Mouse (Mus musculus) 416B (cell line): Measurements from ENCODE around the gene Slc31a2.
A peak's percentile ranks its signal among the peaks of the same experiment; 100 is the strongest.

ENCODE experiments used
- DNase-seq: peaks from one replicate; pipeline ENCODE4 v3.0.0; 2011; ENCODE audit warnings: low read depth

Slc31a2 gene

DNA sequence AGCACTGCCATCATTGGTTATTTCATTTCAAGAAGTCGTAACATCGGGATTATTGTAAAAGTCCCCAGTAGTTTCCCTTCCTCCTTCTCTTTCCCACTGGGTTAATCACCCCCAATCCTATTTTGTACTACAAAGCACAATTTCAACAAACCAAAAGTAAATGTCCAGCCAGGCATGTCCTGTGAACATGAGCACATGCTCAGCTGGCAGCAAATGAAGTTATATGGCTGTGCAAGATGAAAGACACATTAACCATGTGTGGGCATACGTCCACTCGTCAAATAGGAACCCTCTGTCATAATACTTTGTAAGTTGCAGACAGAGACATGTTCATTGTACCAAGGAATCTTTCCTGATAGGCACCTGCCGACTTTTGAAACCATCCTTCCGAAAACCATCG, 20.6 kb downstream of the Slc31a2 start:
- DNase-seq = no peak

DNA sequence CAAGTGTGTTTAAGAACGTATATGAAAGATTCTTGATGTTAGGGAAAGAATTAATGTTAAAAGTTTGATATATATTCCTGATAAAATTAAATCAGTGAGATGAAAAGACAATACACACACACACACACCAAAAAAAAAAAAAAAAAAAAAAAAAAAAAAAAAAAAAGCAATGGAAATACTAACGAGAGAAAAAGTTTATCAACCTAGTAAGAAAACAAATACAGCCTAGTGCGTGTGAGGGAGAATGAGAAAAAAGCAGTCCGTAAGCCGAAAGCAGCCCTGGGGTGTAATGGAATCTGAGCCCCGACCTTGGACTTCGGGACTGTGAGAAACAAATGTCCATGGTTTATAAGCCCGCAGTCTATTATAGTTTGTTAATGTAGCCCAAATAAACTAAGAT, 23.2 kb downstream of the Slc31a2 start:
- DNase-seq = no peak

DNA sequence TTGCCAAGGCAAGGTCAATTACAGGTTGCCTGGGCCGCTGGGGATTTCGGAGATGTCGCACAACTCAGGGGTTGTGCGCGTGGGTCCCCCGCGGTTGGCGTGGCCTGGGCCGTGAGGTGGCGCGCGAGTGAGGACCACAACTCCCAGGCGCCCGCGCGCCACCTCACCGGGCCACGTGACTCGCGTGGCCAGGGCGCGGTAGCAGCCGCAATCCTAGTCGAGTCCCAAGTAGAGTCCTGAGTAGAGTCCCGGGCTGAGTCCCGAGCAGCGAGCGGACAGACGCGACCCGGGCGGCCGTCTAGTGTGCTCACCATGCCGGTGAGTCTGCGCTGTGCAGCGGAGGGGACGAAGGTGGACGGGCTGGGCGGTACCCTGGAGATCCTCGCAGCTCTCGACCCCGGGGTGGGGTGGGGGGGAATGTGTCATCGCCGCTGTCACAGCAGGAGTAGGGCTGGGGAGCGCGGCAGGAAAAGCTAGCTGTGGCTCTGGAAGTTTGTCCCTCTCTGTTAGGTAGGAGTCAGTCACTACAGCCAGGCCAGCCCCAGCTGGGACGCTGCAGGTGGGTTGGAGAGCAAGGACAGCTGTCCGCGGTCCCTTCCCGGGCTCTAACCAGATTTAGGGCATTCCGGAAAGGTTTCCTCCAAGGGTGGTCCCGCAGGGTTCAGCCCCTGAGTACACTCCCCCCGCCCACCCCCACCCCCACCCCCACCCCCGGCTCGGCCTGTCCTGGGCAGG, 24.1 kb downstream of the Slc31a2 start:
- DNase-seq = peak; percentile 72

DNA sequence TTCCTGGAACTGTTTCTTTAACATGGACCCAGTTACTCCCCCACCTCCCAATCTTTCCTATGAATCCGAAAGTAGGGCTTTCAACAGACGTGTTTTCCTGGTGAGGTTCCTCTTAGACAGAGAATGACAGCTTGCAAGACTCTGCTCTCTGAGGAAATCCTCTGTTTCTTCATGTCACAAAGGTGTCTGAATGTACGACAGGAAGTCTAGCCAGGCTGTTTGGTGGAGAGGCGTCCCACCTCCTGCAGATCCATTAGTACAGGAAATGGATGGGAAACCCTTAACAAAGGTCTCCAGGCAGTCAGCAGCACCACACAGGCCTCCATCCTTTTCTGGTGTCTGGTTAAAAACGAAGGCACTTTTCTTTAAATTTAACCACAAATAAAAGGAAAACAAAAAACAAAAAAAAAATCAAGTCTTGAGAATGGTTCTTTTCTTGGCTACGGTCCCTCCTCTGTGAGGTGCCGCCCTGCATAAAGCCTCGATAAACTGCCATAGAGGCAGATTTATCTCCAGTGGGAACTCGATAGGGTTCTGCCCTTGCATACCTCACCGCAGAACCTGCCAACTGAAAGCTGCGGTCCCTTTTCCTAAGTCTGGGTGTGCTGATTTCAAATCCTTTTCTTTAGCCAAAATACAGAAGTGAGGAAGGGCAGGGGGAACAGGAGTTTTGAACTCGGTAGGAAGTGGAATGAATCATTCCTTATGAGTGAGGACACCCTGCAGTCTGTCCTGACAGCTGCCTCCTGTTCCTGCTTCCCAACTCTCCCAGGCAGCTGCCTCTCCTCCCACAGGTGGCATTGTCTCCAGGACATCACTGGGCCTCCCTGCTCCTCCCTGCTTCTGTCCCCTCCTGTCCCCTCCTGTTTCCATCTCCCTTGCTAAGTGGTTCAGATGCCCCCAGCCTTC, 24.9 kb downstream of the Slc31a2 start:
- DNase-seq = peak; percentile 39

DNA sequence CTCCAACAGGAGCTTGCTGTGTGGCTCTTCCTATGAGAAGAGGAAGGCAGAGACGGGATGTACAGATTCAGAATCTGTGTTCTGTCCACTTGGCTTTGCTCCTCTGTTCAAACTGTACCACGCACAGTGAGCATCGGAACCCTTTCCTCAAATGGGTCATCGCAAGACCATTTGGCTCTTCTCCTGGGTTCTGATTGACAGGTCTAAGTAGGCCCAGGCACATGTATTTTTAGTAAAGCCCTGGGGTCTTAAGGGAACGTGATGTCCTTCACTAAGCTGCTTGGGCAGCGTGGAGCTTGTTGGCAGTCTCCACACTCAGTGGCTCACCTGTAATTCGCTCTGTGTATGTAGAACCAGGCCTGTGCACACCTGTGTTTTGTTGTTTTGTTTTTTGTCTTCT, 26.9 kb downstream of the Slc31a2 start:
- no peak for DNase-seq

DNA sequence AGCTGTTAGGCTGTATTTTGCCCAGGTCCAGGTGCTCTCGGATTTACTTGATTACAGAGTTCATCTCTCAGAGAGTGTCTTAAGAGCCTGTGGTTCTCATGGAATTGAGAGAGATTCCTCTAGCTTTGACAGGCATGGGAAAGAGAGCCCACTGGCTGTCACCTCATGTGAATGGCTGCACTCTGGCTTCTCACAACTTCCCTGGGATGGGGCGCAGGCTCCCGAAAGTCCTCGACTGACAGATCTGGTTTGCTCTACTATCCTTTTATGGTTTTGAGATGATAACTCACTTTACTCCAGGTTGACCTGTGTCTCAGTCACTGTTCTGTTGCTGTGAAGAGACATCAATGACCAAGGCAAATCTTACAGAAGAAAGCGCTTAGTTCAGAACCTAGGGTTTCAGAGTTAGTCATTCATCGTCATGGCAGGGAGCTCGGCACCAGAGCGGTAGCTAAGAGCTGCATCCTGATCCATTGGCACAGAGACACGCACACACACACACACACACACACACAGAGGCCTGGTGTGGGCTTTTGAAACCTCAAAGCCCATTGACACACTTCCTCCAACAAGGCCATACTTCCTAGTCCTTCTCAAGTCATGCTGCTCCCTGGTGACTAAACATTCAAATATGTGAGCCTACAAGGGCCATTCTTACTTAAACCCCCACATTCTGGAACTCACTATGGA, 28.6 kb downstream of the Slc31a2 start:
- peak; percentile 93 for DNase-seq

DNA sequence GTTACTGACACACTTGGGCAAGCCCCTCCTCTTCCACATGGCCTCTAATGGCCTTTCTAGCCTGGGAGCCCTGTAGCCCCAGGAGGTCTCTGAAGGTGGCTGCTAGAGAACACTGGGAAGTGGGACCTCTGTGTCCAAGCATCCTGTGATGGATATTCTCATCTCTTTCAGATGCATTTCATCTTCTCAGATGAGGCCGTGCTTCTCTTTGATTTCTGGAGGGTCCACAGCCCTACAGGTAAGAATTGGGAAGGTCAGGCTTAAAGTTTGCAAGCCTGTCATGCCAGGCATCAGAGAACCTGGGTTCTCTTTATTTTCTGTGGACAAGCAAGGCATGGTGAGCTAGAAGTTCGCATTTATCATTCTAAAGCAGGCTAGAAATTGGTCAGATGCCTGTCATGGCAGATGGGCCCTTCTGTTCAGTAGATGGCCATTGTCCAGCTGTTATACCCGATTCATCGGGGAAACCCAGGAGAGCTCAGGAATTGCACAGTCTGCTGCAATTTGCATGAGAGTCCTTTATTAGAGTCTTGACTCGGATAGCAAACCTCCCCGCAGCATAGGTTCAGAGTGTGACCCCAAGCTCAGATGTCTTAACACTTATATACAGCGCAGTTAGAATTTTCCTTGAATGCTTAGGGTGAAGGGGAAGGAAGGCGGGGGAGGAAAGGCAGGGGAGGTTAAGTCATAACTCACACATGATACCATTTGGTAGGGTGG, 30.3 kb downstream of the Slc31a2 start:
- DNase-seq = no peak

DNA sequence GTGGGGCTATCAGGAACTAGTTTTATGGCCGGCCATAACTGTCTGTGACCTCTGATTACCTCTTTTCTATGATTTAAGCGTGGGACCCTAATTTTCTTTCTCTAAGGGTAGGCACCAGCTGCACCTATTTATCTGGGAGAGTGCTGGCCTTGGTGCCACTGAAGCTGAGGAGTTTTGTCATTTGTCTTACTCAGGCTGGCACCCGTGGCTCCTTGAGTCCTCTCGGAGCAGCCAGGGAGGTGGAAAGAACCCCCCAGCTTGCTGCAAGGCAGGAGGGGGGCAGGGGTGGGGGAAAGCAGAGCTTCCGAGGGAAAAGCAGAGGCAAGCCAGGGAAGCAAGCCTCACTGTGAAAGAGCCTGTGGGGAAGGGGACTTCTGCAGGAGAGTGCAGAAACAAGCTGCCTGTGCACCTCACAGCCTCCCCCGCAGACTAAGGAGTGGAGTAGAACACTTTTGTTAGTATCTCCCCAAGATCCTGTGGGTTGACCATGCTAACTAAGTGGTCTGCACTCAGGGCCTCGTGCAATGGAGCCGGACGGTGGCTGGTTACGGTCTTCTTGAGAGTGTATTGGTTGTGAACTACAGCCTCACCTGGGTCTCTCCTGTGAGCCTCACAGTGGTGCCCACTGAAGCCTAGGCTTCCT, 31.0 kb downstream of the Slc31a2 start:
- DNase-seq = no peak

DNA sequence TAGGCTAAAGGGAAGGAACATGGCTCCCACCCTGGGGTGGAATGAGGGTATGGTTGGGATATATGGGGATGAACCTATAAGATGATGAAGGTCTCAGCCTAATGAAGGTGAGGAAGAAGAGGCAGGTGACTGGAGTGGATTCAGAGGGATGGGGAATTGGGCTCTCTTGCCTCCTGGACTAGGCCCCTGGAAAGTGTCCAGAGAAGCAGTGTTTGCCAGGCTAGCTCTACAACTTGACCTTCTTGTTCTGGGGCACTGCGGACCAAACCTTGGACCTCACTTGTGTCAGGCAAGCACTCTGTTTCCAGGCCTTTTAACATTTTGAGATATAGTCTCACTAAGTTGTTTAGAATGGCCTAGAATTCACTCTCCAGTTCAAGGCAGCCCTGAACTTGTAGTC, 32.4 kb downstream of the Slc31a2 start:
- DNase-seq = no peak

DNA sequence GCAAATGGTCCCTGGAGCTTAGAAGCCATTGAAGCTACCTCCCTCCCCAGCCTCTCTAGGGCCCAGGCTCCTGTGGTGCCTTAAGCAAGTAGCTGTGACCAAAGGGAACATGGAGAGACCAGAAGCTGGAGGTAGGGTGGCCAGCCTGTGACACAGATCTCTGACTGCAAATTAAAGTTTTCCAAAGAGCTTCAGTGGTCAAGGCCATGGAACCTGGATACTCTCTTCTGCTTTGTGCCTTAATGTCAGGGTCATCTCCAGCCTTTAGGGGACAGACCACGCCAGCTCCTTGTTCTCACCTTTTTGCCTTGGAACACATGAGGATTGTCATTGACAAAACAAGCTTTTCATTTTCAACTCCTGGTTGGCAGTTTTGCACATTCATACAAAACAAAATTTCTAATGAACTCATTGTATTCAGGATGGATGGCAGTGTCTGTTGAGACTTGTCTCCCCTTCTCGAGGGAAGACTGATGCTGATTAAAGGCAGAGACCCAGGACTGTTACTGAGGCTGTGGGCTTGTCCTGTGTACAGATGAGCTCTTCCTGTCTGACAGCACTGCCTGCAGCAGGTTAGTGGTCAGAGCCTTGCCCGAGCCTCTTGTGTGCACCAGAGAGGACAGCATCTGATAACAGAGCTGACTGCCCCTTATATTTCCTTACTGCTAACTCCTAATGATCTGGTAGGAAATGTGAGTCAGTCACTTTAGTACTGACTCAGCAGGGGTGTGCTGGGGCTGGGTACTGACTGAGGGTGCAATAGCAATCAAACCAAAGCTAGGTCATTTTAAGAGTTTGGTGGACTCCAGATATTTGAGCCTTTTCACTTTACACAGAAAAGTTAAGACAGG, 35.1 kb downstream of the Slc31a2 start:
- DNase-seq = peak; percentile 92

DNA sequence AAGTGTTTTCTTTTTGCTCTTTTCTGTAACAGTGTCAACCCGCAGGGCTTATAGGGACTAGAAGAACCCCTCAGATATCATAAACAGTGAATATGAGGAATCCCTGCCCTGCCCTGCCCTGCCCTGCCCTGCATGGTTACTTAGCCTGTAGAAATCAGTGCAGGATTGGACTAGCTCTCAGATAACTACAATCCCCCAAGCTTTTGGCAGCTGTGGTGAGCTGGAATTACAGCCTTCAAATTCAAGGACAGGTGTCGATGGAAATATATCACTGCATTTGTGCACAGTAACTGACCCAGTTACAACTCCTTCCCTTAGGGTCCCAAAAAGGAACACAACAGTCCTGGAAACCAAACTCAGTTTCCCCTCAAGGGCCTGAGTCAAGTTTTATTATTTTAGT, 37.6 kb downstream of the Slc31a2 start:
- DNase-seq = no peak

DNA sequence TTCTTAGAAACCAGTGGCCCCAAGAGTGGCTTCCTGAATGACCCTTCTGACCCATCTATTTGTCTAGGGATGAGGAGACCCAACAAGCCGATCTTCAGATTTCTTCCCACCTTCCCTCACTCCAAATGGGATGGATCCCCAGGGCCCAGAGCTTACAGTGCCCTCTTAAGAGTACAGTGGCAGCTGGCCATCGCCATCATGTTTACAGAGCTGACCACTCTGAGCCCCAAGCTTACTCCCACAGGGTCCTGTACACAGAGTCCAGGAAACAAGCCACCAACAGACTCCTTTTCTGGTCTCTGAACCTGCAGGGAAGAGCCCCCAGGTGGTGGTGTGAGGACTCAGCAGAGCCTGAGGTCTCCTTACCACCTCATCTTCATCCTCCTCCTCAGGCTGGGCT, 40.4 kb downstream of the Slc31a2 start:
- DNase-seq = no peak

DNA sequence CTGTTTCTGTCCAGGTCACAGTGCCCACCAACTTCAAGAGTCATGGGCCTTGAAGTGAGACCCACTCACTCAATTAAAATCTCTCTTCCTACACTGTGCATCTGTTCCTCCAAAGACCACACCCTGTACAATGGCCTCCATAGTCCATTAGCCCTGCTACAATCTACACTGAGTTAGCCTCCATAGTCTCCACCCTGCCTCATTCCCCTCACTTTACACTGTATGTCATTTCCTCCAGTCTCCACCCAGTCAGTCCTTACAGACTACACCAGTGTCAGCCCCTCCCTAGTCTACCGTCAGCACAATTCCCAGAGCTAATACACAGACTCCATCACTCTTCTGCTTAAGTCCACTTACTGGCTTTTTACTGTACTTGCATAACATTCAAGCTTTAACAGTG, 40.9 kb downstream of the Slc31a2 start:
- no peak for DNase-seq

DNA sequence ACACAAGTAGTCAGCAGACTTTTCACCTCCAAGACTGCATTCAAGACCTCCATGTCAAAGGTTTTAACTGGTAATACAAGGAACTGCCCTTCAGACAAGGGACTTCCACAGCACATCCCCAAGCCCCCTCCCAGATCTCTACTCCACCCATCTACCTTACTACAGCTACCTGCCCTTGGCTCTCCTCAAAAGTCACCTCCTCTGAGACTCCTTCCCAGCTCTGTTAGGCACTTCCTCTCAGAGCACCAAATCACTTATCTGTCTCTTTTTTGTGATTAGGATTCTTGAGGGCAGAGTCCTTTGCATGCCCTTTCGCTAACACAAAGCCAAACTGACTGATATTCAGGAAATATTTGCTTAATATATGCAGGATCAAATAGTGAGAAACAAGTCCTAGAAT, 43.9 kb downstream of the Slc31a2 start:
- no peak for DNase-seq

DNA sequence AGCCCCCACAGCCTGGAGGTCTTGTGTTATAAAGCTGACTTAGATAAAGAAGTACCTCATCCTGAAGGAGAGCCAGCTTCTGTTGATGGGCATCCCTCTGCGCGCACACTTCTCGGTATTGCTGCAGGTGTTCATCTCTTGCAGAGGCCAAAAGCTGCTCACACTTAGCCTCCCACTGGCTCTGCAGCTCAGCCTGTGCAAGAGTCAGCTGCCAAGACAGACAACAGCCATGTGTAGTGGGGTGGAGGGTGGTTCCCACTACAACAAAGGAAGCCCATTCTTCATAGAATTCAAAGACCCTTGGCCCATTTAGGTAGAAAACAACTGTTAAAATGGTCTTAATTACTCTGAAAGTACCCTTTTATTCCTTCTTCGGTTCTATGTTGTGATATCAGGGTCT, 44.5 kb downstream of the Slc31a2 start:
- no peak for DNase-seq

DNA sequence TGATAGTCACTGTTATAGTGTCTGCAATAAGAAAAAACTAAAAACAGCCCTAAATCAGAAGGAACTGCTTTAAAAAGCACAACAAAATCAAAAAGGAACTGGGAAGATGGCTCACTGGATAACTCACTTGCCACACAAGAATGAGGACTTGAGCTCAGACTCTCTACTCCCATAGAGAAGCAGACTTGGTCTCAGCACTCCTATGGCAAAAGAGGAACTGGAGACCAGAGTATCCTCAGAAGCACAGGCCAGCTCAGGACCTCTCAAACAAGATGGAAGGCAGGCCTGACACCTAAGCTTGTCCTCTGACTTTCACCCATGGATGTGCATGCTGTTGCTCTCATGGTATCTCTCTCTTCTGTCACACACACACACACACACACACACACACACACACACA, 46.0 kb downstream of the Slc31a2 start:
- DNase-seq = no peak

DNA sequence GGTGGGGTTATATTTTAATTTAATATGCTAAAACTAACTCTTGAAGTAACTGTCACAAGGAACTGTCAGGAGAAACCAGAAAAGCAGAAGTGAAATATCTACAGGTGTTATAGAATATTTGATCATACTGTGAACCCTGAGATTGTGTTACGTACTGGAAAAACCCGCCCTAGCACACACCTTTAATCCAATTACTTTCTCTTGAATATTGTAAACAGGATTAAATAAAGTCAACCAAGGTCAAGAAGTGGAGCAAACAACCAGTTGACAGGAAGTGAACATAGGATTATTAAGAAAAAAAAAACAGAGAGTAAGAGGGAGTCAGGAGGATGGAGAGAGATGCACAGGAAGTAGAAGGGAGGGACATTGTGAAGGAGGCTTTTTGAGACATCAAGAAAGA, 50.5 kb downstream of the Slc31a2 start:
- no peak for DNase-seq

DNA sequence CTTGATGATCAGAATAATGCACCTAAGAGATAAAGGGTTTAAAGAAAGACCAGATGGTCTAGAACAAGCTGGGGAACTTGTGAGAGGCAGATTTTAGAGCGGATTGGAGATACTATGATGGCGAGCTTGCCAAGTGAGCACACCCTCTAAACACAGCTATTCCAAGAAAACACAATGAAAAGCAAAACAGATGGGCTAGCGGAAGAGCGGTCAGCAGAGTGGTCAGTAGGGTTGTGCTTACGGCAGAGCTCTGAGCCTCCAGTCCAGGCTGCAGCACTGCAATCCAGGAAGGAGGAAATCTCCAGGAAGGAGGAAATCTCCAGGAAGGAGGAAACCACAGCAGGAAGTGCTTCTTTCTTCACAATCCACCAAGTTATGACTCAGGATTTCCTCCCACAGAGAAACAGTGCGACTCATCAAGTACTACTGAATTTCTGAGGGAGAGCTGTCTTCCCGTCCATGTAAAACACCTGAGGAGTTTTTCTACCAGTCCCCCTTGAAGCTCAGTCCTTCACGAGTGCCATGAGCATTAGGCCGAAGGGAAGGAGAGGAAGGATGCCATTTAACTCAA, 51.4 kb downstream of the Slc31a2 start:
- peak; percentile 83 for DNase-seq

DNA sequence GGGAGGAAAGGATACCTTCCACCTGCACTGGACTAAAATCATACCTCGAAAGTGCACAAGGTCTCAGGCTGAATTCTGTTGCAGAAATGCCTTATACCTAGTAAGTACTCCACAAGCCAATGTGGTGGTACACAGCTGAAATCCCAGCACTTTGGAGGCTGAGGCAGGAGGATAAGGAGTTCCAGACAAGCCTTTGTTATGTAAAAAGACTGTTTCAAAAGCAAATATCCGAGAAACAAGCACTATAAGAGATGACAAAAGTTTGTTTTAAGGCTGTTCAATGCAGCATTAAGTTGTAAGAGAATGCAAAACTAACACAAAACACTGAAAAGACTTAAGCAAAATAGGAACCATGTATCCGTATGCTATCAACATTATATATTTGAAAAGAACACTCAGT, 52.2 kb downstream of the Slc31a2 start:
- no peak for DNase-seq

DNA sequence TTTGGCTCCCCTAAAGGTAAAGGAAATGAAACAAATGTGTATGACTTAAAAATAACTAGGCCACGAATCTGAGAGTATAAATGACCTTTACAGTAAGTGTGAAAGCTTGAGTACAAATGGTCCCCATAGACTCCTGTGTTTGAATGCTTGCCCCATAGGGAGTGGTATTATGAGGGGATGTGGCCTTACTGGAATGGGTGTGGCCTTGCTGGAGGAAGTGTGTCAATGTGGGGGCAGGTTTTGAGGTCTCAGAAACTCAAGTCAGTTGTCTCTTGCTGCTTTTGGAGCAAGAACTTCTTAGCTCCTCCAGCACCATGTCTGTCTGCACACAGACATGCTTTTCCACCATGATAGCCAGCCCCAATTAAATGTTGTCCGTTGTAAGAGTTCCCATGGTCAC, 54.1 kb downstream of the Slc31a2 start:
- DNase-seq = peak; percentile 77
